Comparison of ENCODE assay signal across 8 mouse cellular contexts in genomic region chr2:152828011-152828370, GRCm38 (mm10). TPM values are rescaled to one million over a fixed set of nuclear protein-coding genes. Genes with fewer than 3 reads are reported as not detected.
DNase-seq lines count a peak whose midpoint lies in the region; ATAC-seq lines count a peak whose summit lies in the region.

No protein-coding gene starts in this region.

- H3K4me2 ChIP-seq in neural tube, embryonic 11.5 days (ENCODE audit: low read depth) = peak overlapping the region; percentile 67
- H3K4me2 ChIP-seq in forebrain, embryonic 14.5 days (ENCODE audit: low read length) = peak overlapping the region; percentile 80
- peak overlapping the region; percentile 86 for H3K4me2 ChIP-seq in midbrain, embryonic 16.5 days (ENCODE audit: low read length)

- H3K27me3 ChIP-seq in neural tube, embryonic 11.5 days (ENCODE audit: control insufficient read depth, insufficient read depth, low read length) = no peaks in the 10 kb centered on the region
- H3K27me3 ChIP-seq in forebrain, embryonic 14.5 days (replicated peaks; ENCODE audit: control insufficient read depth, insufficient read depth, low read length) = no peaks in the 10 kb centered on the region
- H3K27me3 ChIP-seq in midbrain, embryonic 16.5 days (ENCODE audit: control insufficient read depth, insufficient read depth, low read depth, low read length) = no peaks in the 10 kb centered on the region

- no peak for ATAC-seq in neural tube, embryonic 11.5 days (ENCODE audit: insufficient read depth, low FRiP score, low TSS enrichment)
- ATAC-seq in forebrain, embryonic 14.5 days = no peak
- no peak for ATAC-seq in midbrain, embryonic 16.5 days

- no peaks in the 10 kb centered on the region for H3K36me3 ChIP-seq in neural tube, embryonic 11.5 days (ENCODE audit: control insufficient read depth, insufficient read depth, low read length)
- peaks cover 19% of the 10 kb centered on the region for H3K36me3 ChIP-seq in forebrain, embryonic 14.5 days (ENCODE audit: control insufficient read depth, insufficient read depth, low read length)
- no peaks in the 10 kb centered on the region for H3K36me3 ChIP-seq in midbrain, embryonic 16.5 days (ENCODE audit: control insufficient read depth, insufficient read depth, low read length)

- no peak overlapping the region for H3K9ac ChIP-seq in neural tube, embryonic 11.5 days (ENCODE audit: low read length)
- peak overlapping the region; percentile 97 for H3K9ac ChIP-seq in forebrain, embryonic 14.5 days (ENCODE audit: low read length)
- H3K9ac ChIP-seq in midbrain, embryonic 16.5 days (ENCODE audit: low read depth, low read length) = peak overlapping the region; percentile 88

- peaks cover 21% of the 10 kb centered on the region for H3K4me1 ChIP-seq in neural tube, embryonic 11.5 days (ENCODE audit: control insufficient read depth, insufficient read depth, low read length)
- H3K4me1 ChIP-seq in forebrain, embryonic 14.5 days (ENCODE audit: control insufficient read depth, insufficient read depth, low read length) = peaks cover 52% of the 10 kb centered on the region
- peaks cover 60% of the 10 kb centered on the region for H3K4me1 ChIP-seq in midbrain, embryonic 16.5 days (ENCODE audit: control insufficient read depth, insufficient read depth, low read length)

- no peak for DNase-seq in neural tube, embryonic 11.5 days (ENCODE audit: low spot score)
- DNase-seq in neural tube, embryonic 10.5 days (ENCODE audit: extremely low spot score, low spot score) = no peak
- no peak for DNase-seq in forebrain, embryonic 14.5 days (ENCODE audit: low spot score)
- DNase-seq in kidney, postnatal 10 days = peak; percentile 77
- no peak for DNase-seq in left cerebral cortex, adult 9 months (ENCODE audit: low spot score in 2 of 2)
- no peak for DNase-seq in right cerebral cortex, adult 18-20 months
- no peak for DNase-seq in testis, postnatal 10 days (ENCODE audit: low spot score)

- H3K4me3 ChIP-seq in neural tube, embryonic 11.5 days (ENCODE audit: low read depth, low read length) = peak overlapping the region; percentile 61
- H3K4me3 ChIP-seq in forebrain, embryonic 14.5 days (ENCODE audit: low read depth, low read length) = peak overlapping the region; percentile 85
- H3K4me3 ChIP-seq in midbrain, embryonic 16.5 days (ENCODE audit: low read depth, low read length) = peak overlapping the region; percentile 74

- 68% methylated on average over 4 of the region's 4 CpGs for WGBS in neural tube, embryonic 11.5 days
- 83% methylated on average over 4 of the region's 4 CpGs for WGBS in forebrain, embryonic 14.5 days
- WGBS in midbrain, embryonic 16.5 days = 72% methylated on average over 4 of the region's 4 CpGs

- H3K9me3 ChIP-seq in neural tube, embryonic 11.5 days (ENCODE audit: control insufficient read depth, low read length) = no peaks in the 10 kb centered on the region
- H3K9me3 ChIP-seq in forebrain, embryonic 14.5 days (replicated peaks; ENCODE audit: control insufficient read depth, low read length) = no peaks in the 10 kb centered on the region
- H3K9me3 ChIP-seq in midbrain, embryonic 16.5 days (replicated peaks; ENCODE audit: control insufficient read depth, low read length, poor library complexity, severe bottlenecking) = no peaks in the 10 kb centered on the region

- no peak overlapping the region for H3K27ac ChIP-seq in neural tube, embryonic 11.5 days (ENCODE audit: low read depth, low read length)
- H3K27ac ChIP-seq in forebrain, embryonic 14.5 days (ENCODE audit: low read depth, low read length) = no peak overlapping the region
- no peak overlapping the region for H3K27ac ChIP-seq in midbrain, embryonic 16.5 days (ENCODE audit: low read length)

RNA-seq across cellular contexts. Expression of gene Bcl2l1, which starts 3.5 kb away (rescaled TPM):
- polyA plus RNA-seq in neural tube, embryonic 11.5 days (2014; fragmentation: Nextera tagmentation; extraction: Ambion mirVana) = 125 and 132 TPM in 2 replicates
- 179 and 189 TPM in 2 replicates for polyA plus RNA-seq in forebrain, embryonic 14.5 days (2014; fragmentation: Nextera tagmentation; extraction: Ambion mirVana)
- 186 and 194 TPM in 2 replicates for polyA plus RNA-seq in midbrain, embryonic 16.5 days (2015; fragmentation: Nextera tagmentation; extraction: Ambion mirVana)

RNA-seq across cellular contexts. Expression of gene Tpx2, which starts 19.8 kb away (rescaled TPM):
- polyA plus RNA-seq in neural tube, embryonic 11.5 days (2014; fragmentation: Nextera tagmentation; extraction: Ambion mirVana) = 141 and 147 TPM in 2 replicates
- 70.1 and 81.5 TPM in 2 replicates for polyA plus RNA-seq in forebrain, embryonic 14.5 days (2014; fragmentation: Nextera tagmentation; extraction: Ambion mirVana)
- 10.5 and 11.1 TPM in 2 replicates for polyA plus RNA-seq in midbrain, embryonic 16.5 days (2015; fragmentation: Nextera tagmentation; extraction: Ambion mirVana)
